Mouse (Mus musculus): Measurements from ENCODE around the gene Itga8.

Itga8 gene

GRCm38 (mm10) chr2:12301431-12302170 lies at the start of gene Itga8:
Gene Itga8 (minus strand): TSS chr2:12301922.
- DNase-seq = peak; percentile 81

- DNase-seq = no peak
Observed at GRCm38 (mm10) chr2:12348914-12349313, 47.2 kb upstream of the Itga8 start.

- no peak for DNase-seq
Observed at GRCm38 (mm10) chr2:12331962-12332361, 30.2 kb upstream of the Itga8 start.

- no peak for DNase-seq
Observed at GRCm38 (mm10) chr2:12329620-12330019, 27.9 kb upstream of the Itga8 start.

GRCm38 (mm10) chr2:12329068-12329407 lies 27.3 kb upstream of the Itga8 start:
- no peak for DNase-seq

GRCm38 (mm10) chr2:12328355-12329067 lies 26.8 kb upstream of the Itga8 start:
- DNase-seq = no peak

- DNase-seq = no peak
Observed at GRCm38 (mm10) chr2:12327691-12328354, 26.1 kb upstream of the Itga8 start.

- DNase-seq = peak; percentile 81
Observed at GRCm38 (mm10) chr2:12327216-12327615, 25.5 kb upstream of the Itga8 start.

- DNase-seq = no peak
Observed at GRCm38 (mm10) chr2:12325868-12326267, 24.1 kb upstream of the Itga8 start.

- no peak for DNase-seq
Observed at GRCm38 (mm10) chr2:12325417-12325816, 23.7 kb upstream of the Itga8 start.

GRCm38 (mm10) chr2:12320914-12321313 lies 19.2 kb upstream of the Itga8 start:
- no peak for DNase-seq

- no peak for DNase-seq
Observed at GRCm38 (mm10) chr2:12318715-12319114, 17.0 kb upstream of the Itga8 start.

GRCm38 (mm10) chr2:12318036-12318435 lies 16.3 kb upstream of the Itga8 start:
- no peak for DNase-seq

GRCm38 (mm10) chr2:12317343-12317742 lies 15.6 kb upstream of the Itga8 start:
- peak; percentile 16 for DNase-seq

- no peak for DNase-seq
Observed at GRCm38 (mm10) chr2:12316361-12316760, 14.6 kb upstream of the Itga8 start.

GRCm38 (mm10) chr2:12314028-12314427 lies 12.3 kb upstream of the Itga8 start:
- no peak for DNase-seq

GRCm38 (mm10) chr2:12308466-12308865 lies 6.7 kb upstream of the Itga8 start:
- DNase-seq = no peak

GRCm38 (mm10) chr2:12307311-12307710 lies 5.6 kb upstream of the Itga8 start:
- no peak for DNase-seq

GRCm38 (mm10) chr2:12305064-12305650 lies 3.4 kb upstream of the Itga8 start:
- no peak for DNase-seq

GRCm38 (mm10) chr2:12300449-12301228 lies 1.1 kb downstream of the Itga8 start:
- no peak for DNase-seq

- DNase-seq = no peak
Observed at GRCm38 (mm10) chr2:12297287-12297686, 4.4 kb downstream of the Itga8 start.

GRCm38 (mm10) chr2:12295150-12295549 lies 6.6 kb downstream of the Itga8 start:
- no peak for DNase-seq

GRCm38 (mm10) chr2:12294060-12294459 lies 7.7 kb downstream of the Itga8 start:
- DNase-seq = no peak
